Comparison of ENCODE assay signal across 9 mouse cellular contexts in genomic region chr9:107570845-107571244, GRCm38 (mm10). TPM values are rescaled to one million over a fixed set of nuclear protein-coding genes. Genes with fewer than 3 reads are reported as not detected.
DNase-seq lines count a peak whose midpoint lies in the region; ATAC-seq and TF ChIP-seq lines count a peak whose summit lies in the region.
"Had no signal": no experiment of that assay in that cellular context is flagged by ENCODE, and none has a peak within 500 bp of the region (broad histone marks: within the 10 kb centered on the region; RNA-seq: fewer than 3 reads in every experiment).

No protein-coding gene starts in this region.

- TF ChIP-seq POLR2A in limb, embryonic 14.5 days (IDR thresholded peaks at IDR 0.05; ENCODE audit: borderline replicate concordance, extremely low read depth, insufficient read depth, insufficient read length): no peak

- H3K27ac ChIP-seq in kidney, embryonic 14.5 days (ENCODE audit: low read depth, low read length): no peak overlapping the region
- peak overlapping the region; percentile 94 for H3K27ac ChIP-seq in forebrain, embryonic 10.5 days
- H3K27ac ChIP-seq in limb, embryonic 14.5 days (replicated peaks; ENCODE audit: low read depth, low read length): no peak overlapping the region
- H3K27ac ChIP-seq in neural tube, embryonic 14.5 days (ENCODE audit: low read depth, low read length): no peak overlapping the region

- H3K4me1 ChIP-seq in kidney, embryonic 14.5 days (ENCODE audit: control insufficient read depth, insufficient read depth, low read length): peaks cover 24% of the 10 kb centered on the region
- H3K4me1 ChIP-seq in forebrain, embryonic 10.5 days: peaks cover 61% of the 10 kb centered on the region
- H3K4me1 ChIP-seq in limb, embryonic 14.5 days (ENCODE audit: control insufficient read depth, insufficient read depth, low read length): peaks cover 27% of the 10 kb centered on the region
- peaks cover 35% of the 10 kb centered on the region for H3K4me1 ChIP-seq in neural tube, embryonic 14.5 days (ENCODE audit: control insufficient read depth, insufficient read depth, low read length)

- DNase-seq in kidney, postnatal 14 days: no peak
- no peak for DNase-seq in forebrain, embryonic 10.5 days (ENCODE audit: extremely low spot score, low spot score)
- no peak for DNase-seq in limb, embryonic 14.5 days (ENCODE audit: low spot score)
- no peak for DNase-seq in cerebellum, postnatal 36 days
- no peak for DNase-seq in testis, postnatal 10 days (ENCODE audit: low spot score)
- DNase-seq: cerebellum, adult 9-11 months had no signal

- WGBS in kidney, embryonic 14.5 days: 91% methylated on average over 21 of the region's 21 CpGs
- WGBS in forebrain, embryonic 10.5 days: 94% methylated on average over 21 of the region's 21 CpGs
- 91% methylated on average over 21 of the region's 21 CpGs for WGBS in limb, embryonic 14.5 days
- WGBS in neural tube, embryonic 14.5 days: 97% methylated on average over 21 of the region's 21 CpGs

- no peaks in the 10 kb centered on the region for H3K9me3 ChIP-seq in kidney, embryonic 14.5 days (ENCODE audit: control insufficient read depth, low read length)
- H3K9me3 ChIP-seq in forebrain, embryonic 10.5 days: peaks cover 3% of the 10 kb centered on the region; the same call in 1 of the 2 replicates
- no peaks in the 10 kb centered on the region for H3K9me3 ChIP-seq in limb, embryonic 14.5 days (ENCODE audit: control insufficient read depth, low read length)
- H3K9me3 ChIP-seq in neural tube, embryonic 14.5 days (ENCODE audit: control insufficient read depth, low read length): no peaks in the 10 kb centered on the region

- ATAC-seq in kidney, embryonic 14.5 days (ENCODE audit: low FRiP score, low TSS enrichment): no peak
- no peak for ATAC-seq in limb, embryonic 14.5 days (ENCODE audit: low FRiP score, low read depth)
- no peak for ATAC-seq in neural tube, embryonic 14.5 days (ENCODE audit: low read depth)
- ATAC-seq in granulocyte monocyte progenitor cell, adult 5-6 weeks (replicated peaks; ENCODE audit: poor library complexity, severe bottlenecking): no peak

- H3K27me3 ChIP-seq in kidney, embryonic 14.5 days (ENCODE audit: control insufficient read depth, insufficient read depth, low read length): no peaks in the 10 kb centered on the region
- no peaks in the 10 kb centered on the region for H3K27me3 ChIP-seq in forebrain, embryonic 10.5 days (ENCODE audit: poor library complexity, severe bottlenecking)
- no peaks in the 10 kb centered on the region for H3K27me3 ChIP-seq in limb, embryonic 14.5 days (ENCODE audit: control insufficient read depth, insufficient read depth, low read length)
- H3K27me3 ChIP-seq in neural tube, embryonic 14.5 days (ENCODE audit: control insufficient read depth, insufficient read depth, low read length): no peaks in the 10 kb centered on the region

- peak overlapping the region; percentile 67 for H3K4me3 ChIP-seq in kidney, embryonic 14.5 days (ENCODE audit: low read length)
- H3K4me3 ChIP-seq in forebrain, embryonic 10.5 days: peak overlapping the region; percentile 93
- peak overlapping the region; percentile 75 for H3K4me3 ChIP-seq in limb, embryonic 14.5 days (replicated peaks; ENCODE audit: low read length)
- H3K4me3 ChIP-seq in neural tube, embryonic 14.5 days (ENCODE audit: low read depth, low read length): peak overlapping the region; percentile 88; the same call in 1 of the 2 replicates

- H3K4me2 ChIP-seq in kidney, embryonic 14.5 days (replicated peaks; ENCODE audit: low read depth, low read length): peak overlapping the region; percentile 83
- H3K4me2 ChIP-seq in limb, embryonic 14.5 days (replicated peaks; ENCODE audit: low read depth, low read length, severe bottlenecking): peak overlapping the region; percentile 93
- H3K4me2 ChIP-seq in neural tube, embryonic 14.5 days (ENCODE audit: low read depth, low read length): peak overlapping the region; percentile 95

- peak overlapping the region; percentile 78; the same call in 1 of the 2 replicates for H3K9ac ChIP-seq in kidney, embryonic 14.5 days (ENCODE audit: low read depth, low read length)
- H3K9ac ChIP-seq in limb, embryonic 14.5 days (ENCODE audit: low read depth, low read length, severe bottlenecking): no peak overlapping the region; the same call in 1 of the 2 replicates
- peak overlapping the region; percentile 21; the same call in 1 of the 2 replicates for H3K9ac ChIP-seq in neural tube, embryonic 14.5 days (replicated peaks; ENCODE audit: low read depth, low read length)

- H3K36me3 ChIP-seq in kidney, embryonic 14.5 days (ENCODE audit: control insufficient read depth, insufficient read depth, low read length): peaks cover 40% of the 10 kb centered on the region
- H3K36me3 ChIP-seq in forebrain, embryonic 10.5 days (replicated peaks): peaks cover 64% of the 10 kb centered on the region
- H3K36me3 ChIP-seq in limb, embryonic 14.5 days (ENCODE audit: control insufficient read depth, insufficient read depth, low read length): peaks cover 37% of the 10 kb centered on the region
- peaks cover 24% of the 10 kb centered on the region for H3K36me3 ChIP-seq in neural tube, embryonic 14.5 days (ENCODE audit: control insufficient read depth, insufficient read depth, low read length)

RNA-seq across cellular contexts. Expression of gene Hyal2, which starts 3.1 kb away (rescaled TPM):
- 135 and 136 TPM in 2 replicates for polyA plus RNA-seq in kidney, embryonic 14.5 days (2014; fragmentation: Nextera tagmentation; extraction: Ambion mirVana)
- 147 TPM in 2 replicates for polyA plus RNA-seq in forebrain, embryonic 10.5 days (2016; fragmentation: Nextera tagmentation; extraction: Ambion mirVana)
- 68.0 and 88.8 TPM in 2 replicates for polyA plus RNA-seq in limb, embryonic 14.5 days (2012; rRNA removed)
- 123 and 130 TPM in 2 replicates for polyA plus RNA-seq in limb, embryonic 14.5 days (2014; fragmentation: Nextera tagmentation; extraction: Ambion mirVana)
- polyA plus RNA-seq in neural tube, embryonic 14.5 days (2014; fragmentation: Nextera tagmentation; extraction: Ambion mirVana): 60.3 and 70.0 TPM in 2 replicates
- total RNA-seq in granulocyte monocyte progenitor cell, adult 5-6 weeks (2014; fragmentation: Nextera tagmentation): 6.2 and 11.6 TPM in 2 replicates
- 3.0 and 5.3 TPM in 2 replicates for total RNA-seq in granulocyte monocyte progenitor cell, adult 5-6 weeks (2017)

RNA-seq across cellular contexts. Expression of gene Hyal1, which starts 5.9 kb away (rescaled TPM):
- 6.8 and 7.3 TPM in 2 replicates for polyA plus RNA-seq in kidney, embryonic 14.5 days (2014; fragmentation: Nextera tagmentation; extraction: Ambion mirVana)
- 6.8 and 7.4 TPM in 2 replicates for polyA plus RNA-seq in forebrain, embryonic 10.5 days (2016; fragmentation: Nextera tagmentation; extraction: Ambion mirVana)
- 11.1 TPM in 2 replicates for polyA plus RNA-seq in limb, embryonic 14.5 days (2012; rRNA removed)
- 6.9 and 8.5 TPM in 2 replicates for polyA plus RNA-seq in limb, embryonic 14.5 days (2014; fragmentation: Nextera tagmentation; extraction: Ambion mirVana)
- 3.1 and 4.7 TPM in 2 replicates for polyA plus RNA-seq in neural tube, embryonic 14.5 days (2014; fragmentation: Nextera tagmentation; extraction: Ambion mirVana)
- total RNA-seq in granulocyte monocyte progenitor cell, adult 5-6 weeks (2014; fragmentation: Nextera tagmentation): 1.4 and 4.9 TPM in 2 replicates
- total RNA-seq in granulocyte monocyte progenitor cell, adult 5-6 weeks (2017): 0.56 and 1.0 TPM in 2 replicates

RNA-seq across cellular contexts. Expression of gene Tusc2, which starts 7.8 kb away (rescaled TPM):
- 39.0 and 45.9 TPM in 2 replicates for polyA plus RNA-seq in kidney, embryonic 14.5 days (2014; fragmentation: Nextera tagmentation; extraction: Ambion mirVana)
- 73.3 and 74.1 TPM in 2 replicates for polyA plus RNA-seq in forebrain, embryonic 10.5 days (2016; fragmentation: Nextera tagmentation; extraction: Ambion mirVana)
- 35.8 and 43.3 TPM in 2 replicates for polyA plus RNA-seq in limb, embryonic 14.5 days (2012; rRNA removed)
- 42.1 and 43.0 TPM in 2 replicates for polyA plus RNA-seq in limb, embryonic 14.5 days (2014; fragmentation: Nextera tagmentation; extraction: Ambion mirVana)
- 111 and 126 TPM in 2 replicates for polyA plus RNA-seq in neural tube, embryonic 14.5 days (2014; fragmentation: Nextera tagmentation; extraction: Ambion mirVana)
- total RNA-seq in granulocyte monocyte progenitor cell, adult 5-6 weeks (2014; fragmentation: Nextera tagmentation): 22.8 and 34.5 TPM in 2 replicates
- total RNA-seq in granulocyte monocyte progenitor cell, adult 5-6 weeks (2017): 10.8 and 13.2 TPM in 2 replicates

RNA-seq across cellular contexts. Expression of gene Naa80, which starts 7.8 kb away (rescaled TPM):
- polyA plus RNA-seq in kidney, embryonic 14.5 days (2014; fragmentation: Nextera tagmentation; extraction: Ambion mirVana): 16.0 and 18.4 TPM in 2 replicates
- polyA plus RNA-seq in forebrain, embryonic 10.5 days (2016; fragmentation: Nextera tagmentation; extraction: Ambion mirVana): 13.9 and 17.9 TPM in 2 replicates
- 38.7 and 57.8 TPM in 2 replicates for polyA plus RNA-seq in limb, embryonic 14.5 days (2012; rRNA removed)
- 17.2 and 18.8 TPM in 2 replicates for polyA plus RNA-seq in limb, embryonic 14.5 days (2014; fragmentation: Nextera tagmentation; extraction: Ambion mirVana)
- polyA plus RNA-seq in neural tube, embryonic 14.5 days (2014; fragmentation: Nextera tagmentation; extraction: Ambion mirVana): 13.3 and 15.6 TPM in 2 replicates
- 7.1 and 18.2 TPM in 2 replicates for total RNA-seq in granulocyte monocyte progenitor cell, adult 5-6 weeks (2014; fragmentation: Nextera tagmentation)
- 5.5 and 8.2 TPM in 2 replicates for total RNA-seq in granulocyte monocyte progenitor cell, adult 5-6 weeks (2017)

RNA-seq across cellular contexts. Expression of gene Hyal3, which starts 9.8 kb away (rescaled TPM):
- 0.84 and 1.5 TPM in 2 replicates for polyA plus RNA-seq in kidney, embryonic 14.5 days (2014; fragmentation: Nextera tagmentation; extraction: Ambion mirVana)
- 0.42 and 0.47 TPM in 2 replicates for polyA plus RNA-seq in forebrain, embryonic 10.5 days (2016; fragmentation: Nextera tagmentation; extraction: Ambion mirVana)
- 1.4 and 1.9 TPM in 2 replicates for polyA plus RNA-seq in limb, embryonic 14.5 days (2012; rRNA removed)
- 1.2 and 1.5 TPM in 2 replicates for polyA plus RNA-seq in limb, embryonic 14.5 days (2014; fragmentation: Nextera tagmentation; extraction: Ambion mirVana)
- 1.5 and 2.1 TPM in 2 replicates for polyA plus RNA-seq in neural tube, embryonic 14.5 days (2014; fragmentation: Nextera tagmentation; extraction: Ambion mirVana)
- total RNA-seq in granulocyte monocyte progenitor cell, adult 5-6 weeks (2014; fragmentation: Nextera tagmentation): 0.34 TPM in 1 of 2 replicates, not detected in the other
- total RNA-seq in granulocyte monocyte progenitor cell, adult 5-6 weeks (2017): 0.26 and 0.46 TPM in 2 replicates
